Mouse (Mus musculus) yolk sac, embryonic 10.5 days (tissue): Measurements from ENCODE around the gene Gm8257.
"Not testable (repeated sequence)": the region's sequence is repeated elsewhere in the genome, so short reads cannot be mapped to it uniquely, and the experiment has no call there.

Experiments
- DNase-seq: peaks from one replicate; pipeline ENCODE4 v3.0.0-alpha.2; 2017; ENCODE audit warnings: low spot score

Gene Gm8257

GRCm38 (mm10) chr14:44706356-44706755 is at the start of gene Gm8257:
TSS of gene Gm8257 (minus strand) at chr14:44706456.
- not testable (repeated sequence) for DNase-seq

GRCm38 (mm10) chr14:44750240-44750639 is 44.0 kb upstream of the Gm8257 start, which contains the start of gene Gm8267:
TSS of gene Gm8267 (minus strand) at chr14:44750340.
- no peak for DNase-seq

GRCm38 (mm10) chr14:44742789-44743188 is 36.5 kb upstream of the Gm8257 start:
- DNase-seq: not testable (repeated sequence)

GRCm38 (mm10) chr14:44730711-44731110 is 24.5 kb upstream of the Gm8257 start:
- not testable (repeated sequence) for DNase-seq

GRCm38 (mm10) chr14:44627737-44628136 is 78.5 kb downstream of the Gm8257 start, which contains the start of gene Gm5624:
TSS of gene Gm5624 (minus strand) at chr14:44627938.
- DNase-seq: not testable (repeated sequence)
